Comparison of ENCODE assay signal across 20 mouse cellular contexts in genomic region chr4:48605650-48606049, GRCm38 (mm10). TPM values are rescaled to one million over a fixed set of nuclear protein-coding genes. Genes with fewer than 3 reads are reported as not detected.
"Had no signal": no experiment of that assay in that cellular context is flagged by ENCODE, and none has a peak within 500 bp of the region (broad histone marks: within the 10 kb centered on the region; RNA-seq: fewer than 3 reads in every experiment).

No protein-coding gene starts in this region.

- DNase-seq: kidney, adult 2 months; kidney, postnatal 14 days; layer of hippocampus, adult 9-11 months; layer of hippocampus, postnatal 36 days; left cerebral cortex, postnatal 4 days; lung, embryonic 14.5 days; lung, postnatal 10 days; lung, postnatal 4 days; right cerebral cortex, adult 18-20 months; right cerebral cortex, postnatal 25 days; thymus, postnatal 36 days had no signal

- H3K4me1 ChIP-seq: kidney, embryonic 15.5 days; limb, embryonic 15.5 days; liver, embryonic 12.5 days had no signal

- H3K27ac ChIP-seq: kidney, embryonic 15.5 days; limb, embryonic 15.5 days; liver, embryonic 12.5 days; midbrain, embryonic 12.5 days; neural tube, embryonic 12.5 days had no signal

- H3K9ac ChIP-seq: kidney, embryonic 15.5 days; limb, embryonic 15.5 days; liver, embryonic 12.5 days; lung, embryonic 14.5 days; midbrain, embryonic 12.5 days; neural tube, embryonic 12.5 days had no signal

- ATAC-seq: liver, embryonic 12.5 days; midbrain, embryonic 16.5 days had no signal

- H3K4me3 ChIP-seq: kidney, embryonic 15.5 days; limb, embryonic 15.5 days; liver, embryonic 12.5 days; midbrain, embryonic 12.5 days; neural tube, embryonic 12.5 days had no signal

- H3K36me3 ChIP-seq: liver, embryonic 12.5 days had no signal

- H3K9me3 ChIP-seq: kidney, embryonic 15.5 days; limb, embryonic 15.5 days; liver, embryonic 12.5 days; midbrain, embryonic 12.5 days; neural tube, embryonic 12.5 days had no signal

- H3K27me3 ChIP-seq: kidney, embryonic 15.5 days; limb, embryonic 15.5 days; liver, embryonic 12.5 days; midbrain, embryonic 12.5 days; neural tube, embryonic 12.5 days had no signal

- H3K4me2 ChIP-seq: kidney, embryonic 15.5 days; limb, embryonic 15.5 days; liver, embryonic 12.5 days; lung, embryonic 14.5 days; midbrain, embryonic 12.5 days; neural tube, embryonic 12.5 days had no signal

RNA-seq across cellular contexts. Expression of gene Cavin4, which starts 57.7 kb away (rescaled TPM):
- total RNA-seq: megakaryocyte, adult 5-6 weeks had no signal
- polyA plus RNA-seq: large intestine, adult 2 months; small intestine, adult 2 months had no signal
